Mouse (Mus musculus): ENCODE data around the gene Trpm3.

Gene Trpm3

GRCm38 (mm10) chr19:22503469-22503868 lies 364.6 kb downstream of the Trpm3 start:
- DNase-seq: no peak

DNA sequence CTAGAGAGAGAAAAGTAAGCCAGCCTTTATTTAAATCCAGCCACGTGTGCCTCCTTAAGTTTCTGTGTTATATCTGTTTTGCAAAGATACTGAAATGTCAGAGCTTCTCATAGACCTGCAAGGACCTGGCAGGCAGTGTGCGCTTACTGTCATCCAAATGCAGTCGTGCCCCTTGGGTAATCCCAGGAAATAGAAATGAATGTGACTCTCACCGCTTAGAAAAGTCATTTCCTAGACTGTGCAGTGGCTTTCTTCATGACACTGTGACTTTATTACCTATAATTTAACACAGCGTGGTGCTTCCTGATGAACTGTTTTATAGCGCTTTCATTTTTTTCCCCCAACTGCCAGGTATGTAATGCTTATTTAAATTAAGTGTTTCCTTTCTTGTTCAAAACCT lies 379.7 kb downstream of the Trpm3 start:
- no peak for DNase-seq

DNA sequence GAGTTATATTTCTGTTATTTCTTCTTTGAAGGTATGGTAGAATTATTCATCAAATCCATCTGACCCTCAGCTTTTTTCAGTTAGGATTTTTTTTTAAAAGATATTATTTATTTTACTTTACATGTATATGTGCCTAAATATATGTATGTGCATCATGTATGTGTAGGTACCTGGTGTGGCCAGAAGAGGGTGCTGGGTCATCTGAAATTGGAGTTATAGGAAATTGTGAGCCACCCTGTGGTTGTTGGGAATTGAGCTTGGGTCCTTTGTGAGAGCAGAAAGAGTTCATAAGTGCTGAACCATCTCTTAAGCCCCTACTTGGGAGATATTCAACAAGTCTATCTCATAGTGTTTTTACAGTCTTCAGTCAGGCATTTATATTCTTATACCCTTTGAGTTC lies 389.1 kb downstream of the Trpm3 start:
- DNase-seq: no peak

DNA sequence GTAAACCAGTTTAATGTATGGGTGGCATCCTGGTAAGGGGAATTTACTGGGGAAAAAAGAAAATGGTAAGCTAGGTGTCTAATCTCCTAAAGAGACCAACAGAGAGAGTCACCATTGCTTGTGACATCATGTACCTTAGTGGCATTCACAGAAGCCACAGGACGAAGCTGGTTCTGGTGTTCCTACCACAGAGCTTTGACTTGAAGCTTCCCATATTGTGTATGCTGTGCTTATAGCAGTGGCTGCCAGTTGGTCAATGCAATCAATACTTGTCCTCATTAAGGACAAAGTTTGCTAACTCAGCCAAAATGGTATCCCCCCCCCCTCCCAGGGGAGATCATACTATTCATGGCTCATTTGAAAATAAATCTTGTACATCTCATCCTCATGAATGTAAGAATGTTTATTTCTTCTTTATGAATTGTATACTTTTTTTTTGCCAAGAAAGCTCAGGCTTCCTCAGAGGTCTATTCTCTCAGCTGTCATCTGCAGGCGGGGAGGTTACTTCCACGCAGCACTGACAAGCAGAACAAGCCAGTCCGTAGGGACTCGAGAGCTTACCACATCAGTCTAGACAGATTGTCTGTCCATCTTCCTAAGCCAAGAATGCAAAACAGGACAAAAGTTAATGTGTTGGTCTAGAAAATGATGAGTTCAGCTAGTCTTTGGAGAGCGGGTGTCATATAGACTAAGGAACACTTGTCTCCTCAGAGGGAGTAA lies 404.3 kb downstream of the Trpm3 start:
- DNase-seq: no peak

DNA sequence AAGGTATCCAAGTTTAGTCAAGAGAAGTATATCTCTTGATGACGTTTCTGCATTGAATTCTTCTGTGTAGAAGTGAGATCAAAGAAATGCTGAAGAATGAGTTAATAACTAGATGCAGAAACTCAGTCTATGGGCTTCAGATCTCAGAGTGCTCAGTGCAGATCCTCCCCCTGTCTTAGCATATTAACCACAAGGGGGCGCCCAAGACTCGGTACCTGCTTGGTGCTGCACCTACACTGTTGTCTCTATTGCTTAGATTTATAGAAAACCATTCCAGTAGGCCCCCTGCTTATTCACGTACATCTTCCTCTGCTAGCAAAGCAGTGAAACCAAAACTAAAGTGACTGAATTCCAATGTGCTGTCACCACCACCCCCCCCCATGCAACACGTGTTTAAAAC lies 413.3 kb downstream of the Trpm3 start:
- DNase-seq: peak; percentile 59 to 86

- DNase-seq: peak; percentile 38 to 40
Measured at GRCm38 (mm10) chr19:22554421-22554941, 415.6 kb downstream of the Trpm3 start.

GRCm38 (mm10) chr19:22572396-22572795 lies 433.6 kb downstream of the Trpm3 start:
- no peak for DNase-seq

DNA sequence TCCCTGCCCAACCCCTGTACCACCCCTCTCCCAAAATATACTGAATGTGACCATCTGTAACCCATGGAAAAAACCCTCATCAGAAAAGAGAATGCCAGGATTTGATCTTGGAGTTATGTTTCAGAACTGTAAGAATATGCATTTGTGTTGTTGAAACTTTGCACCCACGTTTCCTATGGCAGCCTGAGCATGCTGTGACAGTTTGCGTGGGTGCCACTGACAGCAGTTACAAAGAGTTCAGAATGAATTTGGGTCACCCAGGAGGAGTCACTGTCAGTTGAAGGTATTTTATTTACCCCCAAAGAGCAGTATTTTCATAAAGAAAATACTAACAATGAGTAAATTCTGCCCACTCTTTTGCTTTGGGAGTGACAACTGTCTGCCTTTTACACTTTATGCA lies 434.0 kb downstream of the Trpm3 start:
- DNase-seq: no peak

DNA sequence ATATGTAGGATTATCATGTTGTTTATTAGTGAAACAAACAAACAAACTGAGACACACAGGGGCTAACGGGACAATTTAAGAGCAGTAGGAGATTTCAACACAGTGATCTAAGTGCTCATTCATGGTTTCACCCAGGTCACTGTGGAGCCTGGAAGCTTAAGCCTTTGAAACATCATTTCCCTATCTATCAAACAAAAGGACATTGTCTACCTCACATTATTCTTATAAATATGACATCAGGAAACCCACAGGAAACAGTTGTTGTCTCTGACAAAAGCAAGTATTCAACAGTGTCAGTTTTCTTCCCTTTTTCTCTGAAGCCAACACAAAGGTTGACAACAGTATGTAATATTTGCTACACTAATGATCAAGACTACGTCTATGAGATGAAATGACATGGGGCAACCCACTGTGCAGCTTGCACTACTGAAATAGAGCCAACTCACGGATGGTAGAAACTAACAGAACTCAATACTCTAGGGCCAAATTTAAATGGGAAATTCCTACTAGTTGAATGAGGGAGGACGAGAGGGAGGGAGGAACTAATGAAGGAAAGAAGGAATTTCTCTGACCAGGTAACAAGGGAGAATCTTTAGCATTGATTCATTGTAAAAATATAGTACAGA lies 443.4 kb downstream of the Trpm3 start:
- no peak for DNase-seq

DNA sequence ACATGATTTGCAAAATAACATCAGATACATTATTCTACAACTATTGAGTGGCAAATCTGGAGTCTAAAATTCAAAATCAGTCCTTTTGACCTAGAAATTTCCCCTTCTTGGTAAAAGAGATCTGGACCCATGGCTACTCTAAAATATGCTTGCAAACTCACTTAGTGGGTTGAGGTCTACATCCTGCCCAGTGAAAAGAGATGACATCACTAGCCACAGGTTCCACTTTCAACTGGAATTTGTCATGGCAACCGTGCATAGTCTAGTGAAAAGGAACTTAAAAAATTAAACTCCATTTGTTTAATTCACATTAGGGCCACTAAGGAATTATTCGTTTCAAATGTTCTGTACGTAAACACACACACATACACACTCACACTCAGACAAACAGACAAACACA lies 455.6 kb downstream of the Trpm3 start:
- DNase-seq: no peak

GRCm38 (mm10) chr19:22595246-22595645 lies 456.4 kb downstream of the Trpm3 start:
- DNase-seq: no peak

- no peak for DNase-seq
Measured at GRCm38 (mm10) chr19:22596715-22597114, 457.9 kb downstream of the Trpm3 start.

- no peak for DNase-seq
Measured at GRCm38 (mm10) chr19:22604322-22604721, 465.5 kb downstream of the Trpm3 start.

DNA sequence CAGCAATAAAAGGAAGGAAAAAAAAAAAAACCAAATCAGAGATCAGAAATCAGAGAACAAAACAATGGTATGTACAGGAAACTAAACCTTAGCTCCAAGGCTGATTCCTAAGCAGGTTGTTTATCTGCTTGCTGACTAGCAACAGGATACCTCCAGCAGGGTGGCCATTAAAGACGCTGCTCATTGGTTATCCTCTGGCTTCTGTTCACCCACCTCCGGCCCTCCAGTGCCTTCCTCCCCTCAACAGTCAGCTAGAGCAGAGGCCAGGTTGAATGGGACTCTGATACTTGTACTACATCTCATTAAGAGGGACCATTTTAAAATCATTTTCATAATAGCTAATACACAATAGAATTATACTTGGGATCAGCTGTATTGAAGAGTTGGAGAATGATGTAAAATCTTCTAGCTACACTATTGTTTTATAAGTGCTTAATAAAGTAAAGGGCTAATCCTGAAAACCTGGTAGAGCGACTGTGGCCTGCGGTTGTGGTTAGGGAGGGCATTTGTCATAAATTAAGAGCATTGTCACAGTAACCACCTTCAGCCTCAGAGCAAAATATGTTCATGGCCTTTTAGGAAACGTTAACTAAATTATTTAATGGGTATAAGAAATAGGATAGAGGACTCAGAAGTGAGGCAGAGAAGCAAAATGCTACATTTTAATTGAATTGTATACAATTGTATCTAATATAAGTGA lies 469.3 kb downstream of the Trpm3 start:
- DNase-seq: no peak

DNA sequence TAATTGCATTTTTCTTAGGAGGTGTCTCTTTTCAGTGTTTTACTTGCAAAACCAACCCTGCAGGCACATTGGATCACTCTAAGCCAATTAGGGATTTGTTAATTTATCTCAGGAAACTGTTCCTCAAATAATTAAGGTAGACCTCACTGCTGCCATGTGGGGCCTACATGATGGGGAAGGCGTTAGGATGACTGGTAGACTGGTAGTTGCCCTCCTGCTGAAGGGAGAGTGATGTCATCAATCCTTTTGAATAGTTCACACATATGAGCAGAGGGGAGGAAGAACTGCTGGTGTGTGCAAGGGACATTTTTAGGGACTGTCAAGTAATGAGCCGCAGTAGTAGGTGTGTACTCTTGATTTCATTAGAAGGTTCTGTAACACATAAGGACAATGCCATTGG lies 472.8 kb downstream of the Trpm3 start:
- DNase-seq: no peak

DNA sequence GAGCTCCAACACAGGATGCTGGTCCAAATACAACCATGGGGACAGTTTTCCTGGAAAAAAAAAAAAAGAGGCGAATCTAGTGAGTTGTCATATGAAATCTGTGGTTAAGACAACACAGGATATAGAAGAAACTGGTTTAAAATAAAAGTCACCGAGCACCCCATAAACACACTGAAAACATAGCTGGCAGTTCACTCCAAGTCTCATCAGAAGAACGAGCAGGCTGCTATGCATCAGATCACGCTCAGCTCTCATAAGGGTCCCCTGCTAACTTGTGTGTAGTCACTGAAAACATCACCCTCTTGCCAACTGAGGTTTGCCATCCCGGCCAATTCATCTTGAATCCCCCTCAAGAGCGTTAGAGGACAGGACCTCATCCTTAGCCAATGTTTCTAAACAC lies 476.5 kb downstream of the Trpm3 start:
- DNase-seq: no peak

GRCm38 (mm10) chr19:22624801-22625513 lies 486.1 kb downstream of the Trpm3 start:
- no peak for DNase-seq

- DNase-seq: no peak
Measured at GRCm38 (mm10) chr19:22628878-22629277, 490.0 kb downstream of the Trpm3 start.

DNA sequence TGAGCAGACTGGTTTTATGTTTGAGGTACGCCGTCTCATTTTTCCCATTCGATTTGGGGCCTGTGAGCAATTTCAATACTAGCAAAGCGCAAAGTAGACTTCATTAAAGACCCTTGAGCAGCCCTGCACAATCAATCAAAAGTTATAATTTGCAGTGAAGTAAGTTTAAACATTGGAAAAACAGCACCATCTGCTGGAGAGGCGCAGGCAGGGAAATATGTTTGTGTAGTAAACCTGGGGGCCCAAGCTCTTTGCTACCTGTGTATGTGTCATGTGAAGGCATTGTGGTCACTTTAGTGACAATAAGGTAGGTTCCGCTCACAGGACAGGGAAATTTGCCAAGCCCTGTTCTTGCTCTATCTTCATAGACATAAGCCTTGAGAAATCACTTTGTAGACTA lies 492.5 kb downstream of the Trpm3 start:
- DNase-seq: peak; percentile 29 to 65

- no peak for DNase-seq
Measured at GRCm38 (mm10) chr19:22635635-22636034, 496.8 kb downstream of the Trpm3 start.

- DNase-seq: no peak
Measured at GRCm38 (mm10) chr19:22637786-22638185, 498.9 kb downstream of the Trpm3 start.

GRCm38 (mm10) chr19:22638394-22638954 lies 499.6 kb downstream of the Trpm3 start:
- no peak for DNase-seq

DNA sequence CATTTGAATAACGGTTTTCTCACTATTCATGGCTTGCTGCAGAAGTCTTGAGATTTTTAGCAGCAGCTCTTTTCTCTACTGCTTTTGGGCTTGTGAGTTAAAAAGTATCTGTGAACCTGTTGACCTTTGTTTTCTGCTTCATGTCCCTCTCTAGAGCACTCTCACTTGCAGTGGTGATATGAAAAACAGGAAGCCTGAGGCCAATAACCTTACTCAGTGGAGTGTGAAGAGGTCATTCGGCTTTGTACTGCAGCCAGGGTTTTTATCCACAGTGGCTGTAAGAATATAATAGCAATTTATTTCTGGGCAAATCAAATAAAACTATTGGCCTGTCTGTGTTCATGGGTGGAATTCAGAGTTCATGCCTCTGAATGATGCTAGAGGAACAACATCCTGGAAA lies 503.3 kb downstream of the Trpm3 start:
- peak; percentile 70 to 77 for DNase-seq
